Mouse (Mus musculus): ENCODE results near the gene Rbm38. TPM values are rescaled to one million over a fixed set of nuclear protein-coding genes. Genes with fewer than 3 reads are reported as not detected.

Rbm38 gene
- polyA plus RNA-seq, 1 experiment from 2014 or later = 28.3 TPM

DNA sequence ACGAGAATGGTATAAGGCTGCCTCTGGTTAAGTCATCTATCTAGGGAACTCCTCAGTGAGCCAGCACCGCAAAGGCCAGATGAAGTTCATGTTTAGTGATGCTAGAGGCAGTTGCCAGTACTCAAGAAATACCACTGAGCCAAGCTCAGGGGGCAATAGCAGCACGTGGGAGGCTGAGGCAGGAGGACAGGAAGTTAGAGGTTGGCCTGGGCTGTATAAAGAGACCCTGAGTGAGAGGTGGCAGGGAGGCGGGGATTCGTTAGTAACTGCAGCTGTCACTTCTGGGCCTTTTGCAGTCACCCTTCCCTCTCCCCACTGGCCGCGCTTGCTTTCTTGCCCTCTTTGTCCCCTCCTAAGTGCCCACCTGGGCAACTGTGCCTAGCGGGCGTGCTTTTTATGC, 976 bp upstream of the Rbm38 start:
- Histone ChIP-seq H3K9me3 (no peaks in the 10 kb centered on the region), H3K4me3 (peak overlapping the region; percentile 45), H3K36me3 (peaks cover 24% of the 10 kb centered on the region), H3K4me2 (replicated peaks) (peak overlapping the region; percentile 85), H3K4me1 (peaks cover 38% of the 10 kb centered on the region), H3K9ac (peak overlapping the region; percentile 63), H3K27ac (no peak overlapping the region), H3K27me3 (peaks cover 20% of the 10 kb centered on the region)
- 14% methylated on average over 9 of the region's 9 CpGs for WGBS
- ATAC-seq (ENCODE audit: low FRiP score, low read depth) = no peak

DNA sequence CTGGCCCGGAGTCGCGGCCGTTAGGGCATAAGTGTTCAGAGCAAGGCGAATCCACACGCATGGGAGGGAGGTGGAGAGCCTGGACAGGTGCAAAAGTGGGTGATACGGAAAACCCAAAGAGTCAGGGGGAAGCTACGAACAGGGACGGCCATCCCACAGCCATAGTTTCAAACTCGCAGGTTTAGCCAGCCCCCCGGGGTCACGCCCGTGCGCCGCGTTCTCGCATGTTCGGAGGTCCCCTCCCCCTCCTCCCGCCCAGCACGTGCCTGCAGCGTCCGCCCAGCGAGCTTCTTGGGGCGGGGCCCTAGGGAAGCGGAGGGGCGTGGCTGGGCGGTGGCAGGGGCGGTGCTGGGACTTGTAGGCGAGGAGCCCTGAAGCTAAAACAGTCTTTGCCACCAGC, 508 bp upstream of the Rbm38 start:
- Histone ChIP-seq H3K9me3 (no peaks in the 10 kb centered on the region), H3K9ac (peak overlapping the region; percentile 63), H3K27me3 (peaks cover 20% of the 10 kb centered on the region), H3K4me3 (peak overlapping the region; percentile 45), H3K4me1 (peaks cover 43% of the 10 kb centered on the region), H3K27ac (no peak overlapping the region), H3K4me2 (replicated peaks) (peak overlapping the region; percentile 85), H3K36me3 (peaks cover 24% of the 10 kb centered on the region)
- peak; percentile 74 for ATAC-seq (ENCODE audit: low FRiP score, low read depth)
- under 1% methylated on average over 29 of the region's 29 CpGs for WGBS

DNA sequence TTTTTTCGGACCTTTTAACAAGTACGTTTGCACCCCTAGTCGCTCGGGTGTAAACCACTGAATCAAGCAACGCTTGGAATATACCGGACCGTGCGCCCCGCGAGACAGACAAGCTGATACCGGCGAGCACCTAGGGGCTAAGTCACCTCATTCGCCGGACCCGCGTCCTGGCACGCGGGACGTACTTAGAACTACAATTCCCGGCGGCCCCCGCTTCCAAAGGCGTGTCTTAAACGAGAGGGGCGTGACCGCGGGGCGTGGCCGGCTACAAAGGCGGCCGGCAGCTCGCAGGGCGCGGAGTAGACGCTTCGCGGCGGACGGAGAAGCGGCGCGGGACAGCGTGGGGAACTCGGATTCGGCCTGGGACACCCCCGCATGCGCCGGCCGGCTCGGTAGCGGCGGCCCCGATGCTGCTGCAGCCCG, 1.3 kb downstream of the Rbm38 start:
- H3K9me3 ChIP-seq = no peaks in the 10 kb centered on the region
- under 1% methylated on average over 54 of the region's 54 CpGs for WGBS
- H3K4me2 ChIP-seq (replicated peaks) = peak overlapping the region; percentile 80
- peaks cover 20% of the 10 kb centered on the region for H3K27me3 ChIP-seq
- H3K27ac ChIP-seq = no peak overlapping the region
- ATAC-seq (ENCODE audit: low FRiP score, low read depth) = peak; percentile 75
- H3K9ac ChIP-seq = peak overlapping the region; percentile 70
- H3K4me1 ChIP-seq = peaks cover 61% of the 10 kb centered on the region
- H3K4me3 ChIP-seq = peak overlapping the region; percentile 74
- H3K36me3 ChIP-seq = peaks cover 20% of the 10 kb centered on the region

DNA sequence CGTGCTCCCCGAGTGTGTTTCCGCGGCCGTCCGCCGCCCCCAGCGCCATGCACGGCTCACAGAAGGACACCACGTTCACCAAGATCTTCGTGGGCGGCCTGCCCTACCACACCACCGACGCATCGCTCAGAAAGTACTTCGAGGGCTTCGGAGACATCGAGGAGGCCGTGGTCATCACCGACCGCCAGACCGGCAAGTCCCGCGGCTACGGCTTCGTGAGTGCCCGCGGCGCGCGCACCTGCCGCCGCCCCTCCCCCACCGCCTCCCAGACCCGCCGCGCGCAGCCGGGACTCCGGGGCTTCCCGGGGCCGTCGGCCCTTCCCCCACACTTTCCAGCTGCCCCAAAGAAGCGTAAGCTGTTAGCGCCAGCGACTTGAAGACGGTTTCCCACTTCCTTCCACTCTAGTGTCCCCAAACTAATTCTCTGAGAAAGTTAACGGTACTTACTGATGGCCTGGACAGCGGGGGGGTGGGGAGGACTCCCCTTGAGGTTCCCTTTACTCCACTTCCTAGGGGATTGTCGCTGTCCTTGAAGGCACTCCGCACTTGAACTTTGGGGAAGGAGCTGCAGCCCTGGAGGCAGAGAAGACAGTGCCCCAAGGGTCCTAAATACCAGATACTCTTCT, 1.9 kb downstream of the Rbm38 start:
- Histone ChIP-seq H3K4me3 (peak overlapping the region; percentile 74), H3K36me3 (peaks cover 22% of the 10 kb centered on the region), H3K27me3 (peaks cover 20% of the 10 kb centered on the region), H3K27ac (no peak overlapping the region), H3K9me3 (no peaks in the 10 kb centered on the region), H3K4me2 (replicated peaks) (peak overlapping the region; percentile 80), H3K4me1 (peaks cover 66% of the 10 kb centered on the region), H3K9ac (peak overlapping the region; percentile 70)
- peak; percentile 34 for ATAC-seq (ENCODE audit: low FRiP score, low read depth)
- WGBS = under 1% methylated on average over 45 of the region's 51 CpGs

DNA sequence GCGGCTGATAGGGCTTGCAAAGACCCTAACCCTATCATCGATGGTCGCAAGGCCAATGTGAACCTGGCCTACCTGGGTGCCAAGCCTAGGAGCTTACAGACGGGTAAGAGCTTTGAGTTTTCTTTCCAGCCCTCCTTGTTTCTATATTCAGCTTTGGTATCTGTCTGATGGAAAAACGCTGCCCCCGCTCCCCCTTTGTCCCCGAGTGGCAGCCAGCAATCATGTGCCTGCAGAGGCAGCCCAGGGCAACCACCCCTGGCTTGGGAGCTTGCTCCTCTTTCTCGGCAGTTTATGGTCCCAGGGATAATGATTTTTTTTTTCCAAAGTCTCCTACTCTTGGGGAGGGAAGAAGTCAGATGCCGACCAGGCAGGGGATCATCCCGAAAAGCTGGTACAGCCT, 2.5 kb downstream of the Rbm38 start:
- no peaks in the 10 kb centered on the region for H3K9me3 ChIP-seq
- H3K9ac ChIP-seq = peak overlapping the region; percentile 70
- peak overlapping the region; percentile 74 for H3K4me3 ChIP-seq
- WGBS = 27% methylated on average over 10 of the region's 10 CpGs
- peaks cover 71% of the 10 kb centered on the region for H3K4me1 ChIP-seq
- no peak for ATAC-seq (ENCODE audit: low FRiP score, low read depth)
- H3K36me3 ChIP-seq = peaks cover 28% of the 10 kb centered on the region
- H3K4me2 ChIP-seq (replicated peaks) = peak overlapping the region; percentile 80
- H3K27me3 ChIP-seq = peaks cover 20% of the 10 kb centered on the region
- H3K27ac ChIP-seq = no peak overlapping the region; the same call in 1 of the 2 replicates

DNA sequence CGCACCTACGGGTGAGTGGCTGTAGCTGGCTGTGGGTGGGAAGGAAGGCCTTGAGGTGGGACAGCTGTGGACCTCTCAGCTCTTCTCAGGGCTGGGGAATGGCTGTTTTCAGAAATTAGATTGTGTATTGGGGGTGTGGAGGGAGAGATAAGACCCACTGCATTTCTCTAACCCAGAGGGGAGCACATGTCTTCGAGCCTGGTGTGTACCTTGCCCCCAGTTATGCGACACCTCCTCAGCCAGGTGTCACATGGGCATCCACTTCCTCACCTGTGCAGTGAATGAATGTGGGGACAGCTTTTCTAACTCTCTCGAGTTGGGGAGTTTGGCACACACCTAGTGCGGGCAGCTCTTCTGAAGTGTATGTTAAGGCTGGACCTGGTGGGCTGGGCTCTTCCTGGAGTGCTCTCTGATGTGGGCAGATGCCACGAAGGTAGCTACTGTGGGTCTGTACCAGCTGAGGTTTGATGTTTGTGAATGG, 3.1 kb downstream of the Rbm38 start:
- Histone ChIP-seq H3K27ac (no peak overlapping the region), H3K4me1 (peaks cover 71% of the 10 kb centered on the region), H3K27me3 (peaks cover 20% of the 10 kb centered on the region), H3K9ac (peak overlapping the region; percentile 70), H3K4me2 (replicated peaks) (peak overlapping the region; percentile 80), H3K4me3 (peak overlapping the region; percentile 74), H3K9me3 (no peaks in the 10 kb centered on the region), H3K36me3 (peaks cover 34% of the 10 kb centered on the region)
- 89% methylated on average over 7 of the region's 7 CpGs for WGBS
- ATAC-seq (ENCODE audit: low FRiP score, low read depth) = no peak

DNA sequence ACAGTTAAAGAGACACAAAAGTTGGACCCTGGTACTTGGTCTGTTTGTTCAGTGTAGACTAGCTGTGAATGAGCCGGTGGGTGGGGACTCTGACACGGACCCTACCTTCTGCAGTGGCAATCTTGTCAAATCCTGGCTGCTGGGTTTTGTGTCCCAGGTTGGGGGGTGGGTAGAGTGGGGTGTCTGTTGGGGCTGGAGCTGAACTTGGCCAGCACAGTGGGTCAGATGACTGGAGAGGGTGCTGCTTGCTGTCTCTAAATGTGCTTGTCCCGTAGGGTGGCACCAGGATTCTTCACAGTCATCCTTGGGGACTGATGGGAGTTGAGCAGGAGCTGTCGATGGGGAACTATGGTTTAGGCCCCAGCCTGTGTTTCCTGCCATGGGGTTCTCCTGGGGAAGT, 3.7 kb downstream of the Rbm38 start:
- ATAC-seq (ENCODE audit: low FRiP score, low read depth) = no peak
- no peak overlapping the region for H3K27ac ChIP-seq
- WGBS = 86% methylated on average over 4 of the region's 4 CpGs
- peak overlapping the region; percentile 80 for H3K4me2 ChIP-seq (replicated peaks)
- peak overlapping the region; percentile 51 for H3K9ac ChIP-seq
- peaks cover 16% of the 10 kb centered on the region for H3K27me3 ChIP-seq
- H3K9me3 ChIP-seq = no peaks in the 10 kb centered on the region
- peak overlapping the region; percentile 74; the same call in 1 of the 2 replicates for H3K4me3 ChIP-seq
- peaks cover 70% of the 10 kb centered on the region for H3K4me1 ChIP-seq
- peaks cover 40% of the 10 kb centered on the region for H3K36me3 ChIP-seq

DNA sequence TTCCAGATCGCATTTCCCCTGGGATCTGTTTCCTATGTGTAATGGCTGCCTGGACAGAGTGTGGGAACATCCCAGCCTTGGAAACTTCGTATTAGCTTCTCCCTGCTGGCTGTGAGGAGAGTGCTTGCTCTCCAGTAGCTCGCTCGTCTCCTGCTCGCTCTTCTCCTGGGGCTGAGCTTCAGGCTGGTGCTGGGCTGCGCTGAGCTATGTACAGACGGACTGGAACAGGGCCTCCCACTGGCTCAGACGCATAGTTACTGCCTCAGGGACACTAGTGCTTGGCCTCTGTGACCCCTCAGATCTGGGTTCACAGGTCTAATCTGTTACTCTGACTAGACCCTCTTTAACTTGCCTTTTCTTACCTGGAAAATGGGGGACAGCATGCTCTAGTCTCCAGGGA, 4.1 kb downstream of the Rbm38 start:
- WGBS = 70% methylated on average over 8 of the region's 8 CpGs
- peaks cover 66% of the 10 kb centered on the region for H3K4me1 ChIP-seq
- no peaks in the 10 kb centered on the region for H3K9me3 ChIP-seq
- peak overlapping the region; percentile 51 for H3K9ac ChIP-seq
- peaks cover 44% of the 10 kb centered on the region for H3K36me3 ChIP-seq
- H3K27ac ChIP-seq = no peak overlapping the region
- H3K4me2 ChIP-seq (replicated peaks) = peak overlapping the region; percentile 80
- H3K4me3 ChIP-seq = peak overlapping the region; percentile 74; the same call in 1 of the 2 replicates
- H3K27me3 ChIP-seq = peaks cover 12% of the 10 kb centered on the region
- ATAC-seq (ENCODE audit: low FRiP score, low read depth) = no peak

DNA sequence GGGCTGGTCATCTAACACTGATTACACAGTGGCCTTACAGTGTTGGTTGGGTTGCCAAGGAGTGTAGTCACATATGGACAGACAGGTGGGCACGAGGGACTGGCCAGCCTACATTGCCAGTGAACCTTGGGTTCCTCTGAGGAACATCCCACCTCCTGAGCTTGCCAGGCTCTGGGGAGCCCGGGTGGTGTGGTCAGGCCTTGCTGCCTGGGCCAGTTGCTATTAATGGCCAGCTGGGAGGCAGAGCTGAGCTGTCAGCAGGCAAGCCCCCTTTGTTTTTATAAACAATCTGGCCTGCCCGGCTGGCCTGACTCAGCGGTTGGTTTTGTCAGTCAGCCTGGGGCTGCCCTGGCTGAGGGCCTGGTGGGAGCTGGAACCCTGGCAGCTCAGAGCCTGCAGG, 4.6 kb downstream of the Rbm38 start:
- H3K4me3 ChIP-seq = no peak overlapping the region

DNA sequence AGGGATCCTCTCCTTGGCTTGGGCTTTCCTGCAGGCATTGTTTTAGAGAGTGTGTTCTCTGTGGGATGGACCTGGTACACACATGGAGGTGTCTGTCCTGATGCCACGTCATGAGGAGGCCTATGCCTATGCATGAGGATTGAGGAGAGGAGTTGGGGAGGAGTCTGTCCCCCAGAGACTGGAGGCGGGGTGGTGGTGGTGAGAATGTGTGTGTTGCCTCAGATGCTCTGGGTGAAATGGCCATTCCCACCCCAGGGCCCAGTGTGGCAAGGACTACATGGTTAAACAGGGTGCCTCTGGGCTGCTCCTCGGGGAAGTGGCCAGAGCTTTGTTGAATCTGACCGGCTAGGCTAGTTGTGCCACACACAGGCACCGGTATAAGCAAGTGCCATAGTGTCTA, 6.0 kb downstream of the Rbm38 start:
- H3K36me3 ChIP-seq = peaks cover 63% of the 10 kb centered on the region
- H3K9ac ChIP-seq = peak overlapping the region; percentile 31; the same call in 1 of the 2 replicates

More for the DNA sequence above, 4.6 kb downstream of the Rbm38 start:
- H3K27me3 ChIP-seq = peaks cover 10% of the 10 kb centered on the region
- H3K4me1 ChIP-seq = peaks cover 61% of the 10 kb centered on the region
- no peak overlapping the region for H3K9ac ChIP-seq
- no peaks in the 10 kb centered on the region for H3K9me3 ChIP-seq
- WGBS = 29% methylated on average over 4 of the region's 4 CpGs
- 0 out of 2 replicates have a peak overlapping the region, but pooled peaks have one; percentile 1 for H3K4me2 ChIP-seq (replicated peaks)
- no peak for ATAC-seq (ENCODE audit: low FRiP score, low read depth)
- H3K27ac ChIP-seq = no peak overlapping the region
- peaks cover 50% of the 10 kb centered on the region for H3K36me3 ChIP-seq

DNA sequence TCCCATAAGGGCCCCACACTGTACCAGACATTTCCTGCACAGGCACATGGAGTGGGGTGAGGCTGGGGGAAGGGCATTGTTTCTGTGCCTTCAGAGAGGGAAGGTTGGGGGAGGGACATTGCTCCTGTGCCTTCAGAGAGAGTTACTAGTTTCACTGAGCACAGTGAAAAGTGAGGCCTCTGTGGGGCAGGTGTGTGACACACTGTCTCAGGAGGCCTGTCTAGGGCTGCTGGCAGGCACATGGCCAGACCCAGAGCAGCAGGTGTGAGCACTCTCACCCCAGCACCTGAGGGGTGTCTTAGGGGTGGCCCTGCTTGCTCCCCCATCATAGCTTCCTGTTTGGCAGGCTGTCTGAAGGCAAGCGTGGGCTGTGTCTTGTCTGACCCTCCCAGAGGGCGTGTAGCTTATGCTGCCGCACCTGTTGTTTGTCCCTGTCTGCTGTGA, 6.4 kb downstream of the Rbm38 start:
- ATAC-seq (ENCODE audit: low FRiP score, low read depth) = no peak
- no peaks in the 10 kb centered on the region for H3K9me3 ChIP-seq
- peaks cover 67% of the 10 kb centered on the region for H3K36me3 ChIP-seq
- H3K4me1 ChIP-seq = peaks cover 54% of the 10 kb centered on the region
- H3K4me3 ChIP-seq = peak overlapping the region; percentile 2; the same call in 1 of the 2 replicates
- 69% methylated on average over 3 of the region's 3 CpGs for WGBS
- H3K27me3 ChIP-seq = no peaks in the 10 kb centered on the region
- peak overlapping the region; percentile 31 for H3K9ac ChIP-seq
- H3K4me2 ChIP-seq (replicated peaks) = peak overlapping the region; percentile 30
- peak overlapping the region; percentile 55; the same call in 1 of the 2 replicates for H3K27ac ChIP-seq

More for the DNA sequence above, 6.0 kb downstream of the Rbm38 start:
- no peaks in the 10 kb centered on the region for H3K9me3 ChIP-seq
- peak overlapping the region; percentile 30 for H3K4me2 ChIP-seq (replicated peaks)
- peaks cover 54% of the 10 kb centered on the region for H3K4me1 ChIP-seq
- no peaks in the 10 kb centered on the region for H3K27me3 ChIP-seq
- ATAC-seq (ENCODE audit: low FRiP score, low read depth) = no peak
- H3K27ac ChIP-seq = peak overlapping the region; percentile 55; the same call in 1 of the 2 replicates
- WGBS = 71% methylated on average over 5 of the region's 5 CpGs
- peak overlapping the region; percentile 2; the same call in 1 of the 2 replicates for H3K4me3 ChIP-seq

DNA sequence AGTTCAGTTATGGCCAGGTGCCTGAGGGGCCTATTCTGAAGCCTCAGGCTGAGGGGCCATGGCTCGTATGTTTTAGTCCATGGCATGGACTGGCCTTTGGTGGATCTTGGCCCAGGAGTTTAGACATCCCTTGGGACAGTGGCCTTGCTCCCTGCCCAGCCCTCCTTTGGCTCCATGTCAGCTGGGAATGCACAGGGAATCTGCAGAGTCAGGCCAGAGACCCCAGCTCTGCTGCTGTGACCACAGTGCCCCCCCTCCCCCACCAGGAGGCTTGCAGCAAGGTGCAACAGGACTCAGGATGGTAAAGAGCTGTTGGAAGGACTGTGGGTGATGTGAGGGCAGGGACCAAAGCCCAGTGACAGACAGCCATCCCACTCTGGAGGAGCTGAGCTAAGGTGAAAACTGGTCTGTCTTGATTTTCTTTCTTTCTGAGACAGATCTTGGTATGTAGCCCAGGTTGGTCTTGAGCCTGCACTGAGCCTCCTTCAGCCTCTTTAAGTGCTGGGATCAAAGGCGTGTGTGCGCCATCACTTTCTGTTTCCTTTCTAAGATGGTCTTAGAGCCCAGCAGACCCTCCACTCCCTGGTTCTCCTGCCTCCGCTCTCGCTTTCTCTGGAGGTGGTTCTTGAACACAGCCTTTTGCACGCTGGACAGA, 7.0 kb downstream of the Rbm38 start:
- WGBS = 78% methylated on average over 6 of the region's 6 CpGs
- H3K9ac ChIP-seq = peak overlapping the region; percentile 39
- H3K27me3 ChIP-seq = no peaks in the 10 kb centered on the region

More for the DNA sequence above, 7.0 kb downstream of the Rbm38 start:
- Histone ChIP-seq H3K4me1 (peaks cover 53% of the 10 kb centered on the region), H3K27ac (peak overlapping the region; percentile 55; the same call in 1 of the 2 replicates), H3K36me3 (peaks cover 73% of the 10 kb centered on the region), H3K4me3 (no peak overlapping the region), H3K9me3 (no peaks in the 10 kb centered on the region), H3K4me2 (replicated peaks) (peak overlapping the region; percentile 30; the same call in 1 of the 2 replicates)
- ATAC-seq (ENCODE audit: low FRiP score, low read depth) = no peak
